Mouse (Mus musculus): ENCODE results near the gene Ppp1r11. TPM values are rescaled to one million over a fixed set of nuclear protein-coding genes. Genes with fewer than 3 reads are reported as not detected.
"Not testable (repeated sequence)": the region's sequence is repeated elsewhere in the genome, so short reads cannot be mapped to it uniquely, and the experiment has no call there.

The Ppp1r11 gene
- polyA plus RNA-seq, 1 experiment from 2014 or later: 98.4 TPM

DNA sequence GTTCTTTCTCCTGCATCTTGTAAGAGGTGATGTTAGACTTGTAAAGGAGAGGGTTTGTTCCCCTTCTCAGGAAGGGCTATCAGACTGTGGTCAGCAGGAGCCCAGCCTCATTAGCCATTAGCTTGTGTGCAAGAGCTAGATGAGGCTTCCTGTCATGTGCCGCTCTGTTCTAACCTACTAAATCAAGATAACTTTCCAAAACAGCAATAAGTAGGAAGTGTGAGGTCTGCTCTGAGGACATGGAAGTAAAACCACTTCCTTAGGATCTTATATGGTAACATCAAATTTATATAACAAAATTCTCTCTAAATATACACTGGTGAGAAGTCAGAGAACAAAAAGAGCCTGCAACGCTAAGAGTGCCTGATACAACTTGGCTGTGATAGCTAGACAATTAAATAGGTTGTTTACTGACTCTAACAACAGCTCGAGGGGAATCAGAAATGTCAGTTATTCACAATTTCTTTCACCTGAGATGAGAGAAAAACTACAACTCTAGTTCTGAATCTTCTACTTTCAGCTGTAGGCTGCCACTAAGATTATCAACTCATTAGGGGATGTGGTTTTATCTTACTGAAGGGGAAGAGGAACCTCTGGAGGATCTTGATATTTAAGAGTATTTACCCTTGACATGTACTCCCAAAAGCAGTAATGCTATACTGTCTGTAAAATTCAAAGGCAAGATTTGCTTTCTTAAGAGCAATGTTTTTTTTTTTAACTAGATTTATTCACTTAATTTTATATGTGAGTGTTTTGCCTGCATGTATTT, 41.0 kb upstream of the Ppp1r11 start:
- Histone ChIP-seq H3K9ac (ENCODE audit: low read length) (no peak overlapping the region), H3K36me3 (ENCODE audit: control insufficient read depth, insufficient read depth, low read length) (no peaks in the 10 kb centered on the region), H3K9me3 (ENCODE audit: control insufficient read depth, low read length) (no peaks in the 10 kb centered on the region), H3K4me3 (ENCODE audit: control insufficient read depth in 1 of 2, insufficient read depth in 1 of 2, low read depth in 1 of 2, low read length in 2 of 2) (no peak overlapping the region), H3K4me2 (ENCODE audit: low read length) (no peak overlapping the region), H3K27ac (replicated peaks in 1 of 2; ENCODE audit: control insufficient read depth in 1 of 2, insufficient read depth in 1 of 2, low read depth in 2 of 2, low read length in 2 of 2) (no peak overlapping the region), H3K4me1 (ENCODE audit: control insufficient read depth in 2 of 2, insufficient read depth in 2 of 2, low read length in 2 of 2) (peaks cover 0 to 7% of the 10 kb centered on the region in 2 experiments; a peak in 2 of 4 replicates), H3K27me3 (ENCODE audit: control insufficient read depth, insufficient read depth, low read length) (peaks cover 23% of the 10 kb centered on the region)
- 56% methylated on average over 3 of the region's 3 CpGs for WGBS
- no peak for ATAC-seq (ENCODE audit: insufficient number of reproducible peaks, insufficient read depth, low FRiP score, low read depth)

DNA sequence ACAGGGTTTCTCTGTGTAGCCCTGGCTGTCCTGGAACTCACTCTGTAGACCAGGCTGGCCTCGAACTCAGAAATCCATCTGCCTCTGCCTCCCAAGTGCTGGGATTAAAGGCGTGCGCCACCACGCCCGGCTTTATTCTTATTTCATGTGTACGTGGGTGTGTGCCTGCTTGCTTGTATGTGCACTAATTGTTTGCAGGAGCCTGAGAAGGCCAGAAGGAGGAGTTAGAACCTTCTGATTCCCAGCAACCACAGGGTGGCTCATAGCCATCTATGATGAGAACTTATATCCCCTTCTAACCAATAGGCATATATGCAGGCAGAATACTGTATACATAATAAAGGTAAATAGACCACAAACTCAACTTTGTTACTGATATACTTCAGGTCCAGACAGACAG, 39.1 kb upstream of the Ppp1r11 start:
- not testable (repeated sequence) for H3K4me3 ChIP-seq (ENCODE audit: control insufficient read depth in 1 of 2, insufficient read depth in 1 of 2, low read depth in 1 of 2, low read length in 2 of 2); H3K27ac ChIP-seq (replicated peaks in 1 of 2; ENCODE audit: control insufficient read depth in 1 of 2, insufficient read depth in 1 of 2, low read depth in 2 of 2, low read length in 2 of 2); H3K4me1 ChIP-seq (ENCODE audit: control insufficient read depth in 2 of 2, insufficient read depth in 2 of 2, low read length in 2 of 2); H3K9me3 ChIP-seq (ENCODE audit: control insufficient read depth, low read length); H3K4me2 ChIP-seq (ENCODE audit: low read length); H3K9ac ChIP-seq (ENCODE audit: low read length); H3K36me3 ChIP-seq (ENCODE audit: control insufficient read depth, insufficient read depth, low read length); ATAC-seq (ENCODE audit: insufficient number of reproducible peaks, insufficient read depth, low FRiP score, low read depth)
- WGBS: 87% methylated on average over 6 of the region's 6 CpGs
- peaks cover 26% of the 10 kb centered on the region for H3K27me3 ChIP-seq (ENCODE audit: control insufficient read depth, insufficient read depth, low read length)

DNA sequence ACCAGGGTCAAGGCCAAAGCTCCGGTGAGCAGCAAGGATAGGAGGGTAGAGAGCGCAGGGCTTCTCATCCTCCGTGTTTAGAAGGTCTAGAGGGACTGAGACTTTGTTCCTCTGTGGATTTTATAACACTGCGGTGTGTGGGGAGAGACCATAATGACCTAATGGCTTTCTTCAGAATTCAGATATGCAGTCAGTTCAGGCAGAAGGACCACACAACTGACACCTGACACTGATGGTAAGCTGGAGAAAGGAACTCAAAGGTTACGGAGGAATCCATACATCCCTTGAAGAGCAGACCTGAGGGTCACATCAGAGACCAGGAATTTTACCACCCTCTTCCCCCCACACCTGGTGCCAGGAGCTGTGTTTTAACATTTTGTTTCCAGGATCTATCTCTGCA, 37.9 kb upstream of the Ppp1r11 start, which contains the start of gene H2-M5:
H2-M5 (minus strand) TSS at position 101 of the 400 bp plus-strand sequence.
- H3K4me2 ChIP-seq (ENCODE audit: low read length): peak within 1 kb of the TSS; percentile 62
- H3K27ac ChIP-seq (replicated peaks in 1 of 2; ENCODE audit: control insufficient read depth in 1 of 2, insufficient read depth in 1 of 2, low read depth in 2 of 2, low read length in 2 of 2): no peak within 1 kb of the TSS
- H3K9me3 ChIP-seq (ENCODE audit: control insufficient read depth, low read length): no peaks in the 10 kb centered on the region
- H3K27me3 ChIP-seq (ENCODE audit: control insufficient read depth, insufficient read depth, low read length): peaks cover 26% of the 10 kb centered on the region
- peak within 1 kb of the TSS; percentile 23 to 25 for H3K4me3 ChIP-seq (ENCODE audit: control insufficient read depth in 1 of 2, insufficient read depth in 1 of 2, low read depth in 1 of 2, low read length in 2 of 2)
- WGBS: 27% methylated on average over 5 of the region's 5 CpGs
- no peak for ATAC-seq (ENCODE audit: insufficient number of reproducible peaks, insufficient read depth, low FRiP score, low read depth)
- no peaks in the 10 kb centered on the region for H3K36me3 ChIP-seq (ENCODE audit: control insufficient read depth, insufficient read depth, low read length)
- peaks cover 0 to 7% of the 10 kb centered on the region in 2 experiments; a peak in 2 of 4 replicates for H3K4me1 ChIP-seq (ENCODE audit: control insufficient read depth in 2 of 2, insufficient read depth in 2 of 2, low read length in 2 of 2)
- H3K9ac ChIP-seq (ENCODE audit: low read length): no peak within 1 kb of the TSS; the same call in 1 of the 2 replicates

DNA sequence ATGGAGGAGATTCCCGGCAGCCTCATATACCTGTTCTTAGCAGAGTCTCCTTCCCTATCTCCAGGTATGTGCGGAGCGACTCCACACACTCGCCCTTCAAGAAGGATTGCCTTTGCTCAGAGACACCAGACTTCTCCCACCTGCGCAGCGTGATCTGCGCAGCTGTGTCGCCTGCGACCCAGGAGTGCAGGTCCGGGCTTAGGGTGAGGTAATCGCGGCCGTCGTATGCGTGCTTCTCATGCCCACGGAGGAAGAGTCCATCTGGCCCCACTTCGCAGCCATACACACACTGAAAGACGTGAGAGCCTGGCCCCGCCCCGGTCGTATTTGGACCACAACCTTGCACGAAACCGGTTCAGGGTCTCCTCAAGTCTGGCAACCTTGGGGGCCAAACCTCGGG, 36.9 kb upstream of the Ppp1r11 start:
- 5% methylated on average over 24 of the region's 24 CpGs for WGBS
- H3K4me2 ChIP-seq (ENCODE audit: low read length): peak overlapping the region; percentile 62
- H3K27ac ChIP-seq (replicated peaks in 1 of 2; ENCODE audit: control insufficient read depth in 1 of 2, insufficient read depth in 1 of 2, low read depth in 2 of 2, low read length in 2 of 2): no peak overlapping the region
- no peaks in the 10 kb centered on the region for H3K9me3 ChIP-seq (ENCODE audit: control insufficient read depth, low read length)
- no peaks in the 10 kb centered on the region for H3K36me3 ChIP-seq (ENCODE audit: control insufficient read depth, insufficient read depth, low read length)
- peak overlapping the region; percentile 23 to 25 for H3K4me3 ChIP-seq (ENCODE audit: control insufficient read depth in 1 of 2, insufficient read depth in 1 of 2, low read depth in 1 of 2, low read length in 2 of 2)
- peaks cover 26% of the 10 kb centered on the region for H3K27me3 ChIP-seq (ENCODE audit: control insufficient read depth, insufficient read depth, low read length)
- H3K4me1 ChIP-seq (ENCODE audit: control insufficient read depth in 2 of 2, insufficient read depth in 2 of 2, low read length in 2 of 2): peaks cover 0 to 7% of the 10 kb centered on the region in 2 experiments; a peak in 2 of 4 replicates
- no peak for ATAC-seq (ENCODE audit: insufficient number of reproducible peaks, insufficient read depth, low FRiP score, low read depth)
- no peak overlapping the region for H3K9ac ChIP-seq (ENCODE audit: low read length)

DNA sequence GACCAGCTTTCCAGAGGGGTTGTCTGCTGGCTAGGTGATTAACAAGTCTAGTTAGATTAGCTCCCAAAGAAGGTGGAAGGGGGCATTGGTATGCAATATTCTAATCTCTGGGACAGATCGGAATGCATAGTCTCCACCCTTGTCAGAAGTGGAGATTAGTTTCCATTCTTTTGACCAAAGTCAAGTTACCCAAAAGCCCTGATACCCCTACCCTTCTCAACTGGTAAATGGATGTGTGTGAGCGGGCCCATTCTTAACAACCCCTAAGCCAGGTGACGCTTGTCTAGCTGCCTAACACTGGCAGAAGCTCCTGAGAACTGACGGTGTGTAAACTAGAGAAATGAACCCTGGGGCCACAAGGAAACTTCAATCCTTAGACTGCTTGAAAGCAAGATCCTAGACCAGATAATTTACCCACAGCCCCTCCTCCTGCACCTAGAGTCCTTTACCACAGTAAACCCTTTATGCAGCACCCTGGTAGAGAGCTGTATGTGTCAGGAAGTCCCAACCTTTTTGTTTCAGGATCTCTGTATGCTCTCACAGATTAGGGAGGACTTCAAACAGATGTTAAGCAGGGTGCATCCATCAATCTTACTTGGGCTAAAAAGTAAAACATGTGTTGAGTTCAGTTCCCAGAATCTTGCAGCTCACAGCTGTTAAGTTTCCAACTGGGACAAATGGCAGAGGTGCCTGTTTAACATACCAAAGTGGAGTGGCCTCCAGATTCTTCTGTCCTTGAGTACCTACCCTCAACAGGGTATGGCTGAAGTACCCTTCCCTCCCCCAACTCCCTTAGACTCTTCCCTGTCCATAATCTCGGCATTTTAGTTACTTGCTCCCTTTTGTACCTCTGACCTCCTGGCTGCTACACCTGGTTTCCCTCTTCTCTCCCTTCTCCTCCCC, 31.0 kb upstream of the Ppp1r11 start:
- Histone ChIP-seq H3K4me1 (ENCODE audit: control insufficient read depth in 2 of 2, insufficient read depth in 2 of 2, low read length in 2 of 2) (peaks cover 0 to 3% of the 10 kb centered on the region in 2 experiments; a peak in 1 of 4 replicates), H3K4me2 (ENCODE audit: low read length) (no peak overlapping the region), H3K27ac (replicated peaks in 1 of 2; ENCODE audit: control insufficient read depth in 1 of 2, insufficient read depth in 1 of 2, low read depth in 2 of 2, low read length in 2 of 2) (no peak overlapping the region), H3K9ac (ENCODE audit: low read length) (no peak overlapping the region), H3K4me3 (ENCODE audit: control insufficient read depth in 1 of 2, insufficient read depth in 1 of 2, low read depth in 1 of 2, low read length in 2 of 2) (no peak overlapping the region), H3K36me3 (ENCODE audit: control insufficient read depth, insufficient read depth, low read length) (no peaks in the 10 kb centered on the region), H3K27me3 (ENCODE audit: control insufficient read depth, insufficient read depth, low read length) (peaks cover 2% of the 10 kb centered on the region), H3K9me3 (ENCODE audit: control insufficient read depth, low read length) (no peaks in the 10 kb centered on the region)
- ATAC-seq (ENCODE audit: insufficient number of reproducible peaks, insufficient read depth, low FRiP score, low read depth): no peak
- 43% methylated on average over 5 of the region's 5 CpGs for whole genome bisulfite sequencing

DNA sequence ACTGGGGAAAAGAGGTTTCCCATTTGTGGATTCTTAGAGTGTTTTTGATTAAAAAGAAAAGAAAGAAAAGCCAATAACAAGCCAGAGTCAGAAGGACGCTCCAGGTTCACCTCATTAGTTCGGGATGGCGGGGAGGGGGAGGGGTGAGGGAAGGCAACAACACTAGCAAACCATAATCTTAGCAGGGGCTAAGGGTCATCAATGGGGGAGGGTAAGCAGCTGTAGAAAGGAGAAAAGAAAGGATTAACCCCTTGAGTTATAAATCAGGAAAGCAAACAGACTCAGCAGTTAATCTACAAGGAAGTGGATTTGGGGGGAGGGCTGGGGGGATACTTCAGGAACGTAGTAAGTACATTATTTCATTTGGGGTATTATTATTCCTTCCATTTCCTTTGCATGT, 30.3 kb upstream of the Ppp1r11 start:
- ATAC-seq (ENCODE audit: insufficient number of reproducible peaks, insufficient read depth, low FRiP score, low read depth): no peak
- H3K36me3 ChIP-seq (ENCODE audit: control insufficient read depth, insufficient read depth, low read length): no peaks in the 10 kb centered on the region

DNA sequence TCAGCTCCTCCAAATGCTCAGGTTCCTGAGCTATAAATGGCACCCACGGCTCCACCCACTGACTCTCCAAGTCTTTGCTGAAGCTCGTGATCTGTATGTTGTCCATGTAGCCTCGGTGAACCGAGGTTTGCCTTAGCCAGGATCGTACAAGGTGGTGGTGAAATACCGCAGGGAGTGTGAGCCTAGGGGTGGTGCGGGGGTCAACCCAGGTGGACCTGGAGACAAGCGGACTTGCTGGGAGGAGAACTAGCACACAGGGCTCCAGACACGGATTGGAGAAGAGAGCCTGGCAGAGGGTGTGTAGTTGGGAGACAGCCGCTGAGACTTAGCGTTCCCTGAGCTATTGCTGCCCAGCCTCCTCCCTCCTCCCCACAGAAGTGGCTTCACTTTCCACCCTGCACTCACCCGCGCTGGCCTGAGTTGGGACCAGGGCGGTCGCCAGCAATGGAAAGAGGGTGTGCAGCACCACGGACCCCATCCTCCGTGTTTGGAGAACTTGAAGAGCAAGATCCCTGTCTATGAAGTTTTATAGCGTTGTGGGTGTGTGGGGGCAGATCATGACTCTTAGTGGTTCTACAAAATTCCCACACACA, 29.8 kb upstream of the Ppp1r11 start, which contains the start of gene 2410137M14Rik:
2410137M14Rik (minus strand) TSS at position 17 of the 593 bp plus-strand sequence.
- ATAC-seq (ENCODE audit: insufficient number of reproducible peaks, insufficient read depth, low FRiP score, low read depth): peak; percentile 56; the same call in 1 of the 2 replicates
- H3K4me3 ChIP-seq (ENCODE audit: control insufficient read depth in 1 of 2, insufficient read depth in 1 of 2, low read depth in 1 of 2, low read length in 2 of 2): peak within 1 kb of the TSS; percentile 29 to 33
- H3K36me3 ChIP-seq (ENCODE audit: control insufficient read depth, insufficient read depth, low read length): no peaks in the 10 kb centered on the region
- H3K9me3 ChIP-seq (ENCODE audit: control insufficient read depth, low read length): no peaks in the 10 kb centered on the region
- 4% methylated on average over 18 of the region's 18 CpGs for WGBS
- H3K9ac ChIP-seq (ENCODE audit: low read length): peak within 1 kb of the TSS; percentile 54
- peaks cover 0 to 3% of the 10 kb centered on the region in 2 experiments; a peak in 1 of 4 replicates for H3K4me1 ChIP-seq (ENCODE audit: control insufficient read depth in 2 of 2, insufficient read depth in 2 of 2, low read length in 2 of 2)
- H3K4me2 ChIP-seq (ENCODE audit: low read length): peak within 1 kb of the TSS; percentile 69
- H3K27ac ChIP-seq (replicated peaks in 1 of 2; ENCODE audit: control insufficient read depth in 1 of 2, insufficient read depth in 1 of 2, low read depth in 2 of 2, low read length in 2 of 2): no peak within 1 kb of the TSS
- no peaks in the 10 kb centered on the region; the same call in 1 of the 2 replicates for H3K27me3 ChIP-seq (ENCODE audit: control insufficient read depth, insufficient read depth, low read length)

More for the DNA sequence above, 30.3 kb upstream of the Ppp1r11 start:
- Histone ChIP-seq H3K4me2 (ENCODE audit: low read length) (peak overlapping the region; percentile 69), H3K4me1 (ENCODE audit: control insufficient read depth in 2 of 2, insufficient read depth in 2 of 2, low read length in 2 of 2) (peaks cover 0 to 3% of the 10 kb centered on the region in 2 experiments; a peak in 1 of 4 replicates), H3K4me3 (ENCODE audit: control insufficient read depth in 1 of 2, insufficient read depth in 1 of 2, low read depth in 1 of 2, low read length in 2 of 2) (peak overlapping the region in 1 of 2 experiments; percentile 29; a peak in 2 of 4 replicates), H3K9me3 (ENCODE audit: control insufficient read depth, low read length) (no peaks in the 10 kb centered on the region), H3K27ac (replicated peaks in 1 of 2; ENCODE audit: control insufficient read depth in 1 of 2, insufficient read depth in 1 of 2, low read depth in 2 of 2, low read length in 2 of 2) (no peak overlapping the region), H3K9ac (ENCODE audit: low read length) (peak overlapping the region; percentile 54), H3K27me3 (ENCODE audit: control insufficient read depth, insufficient read depth, low read length) (no peaks in the 10 kb centered on the region; the same call in 1 of the 2 replicates)
- WGBS: 4% methylated on average over 4 of the region's 4 CpGs

All from heart, embryonic 14.5 days (tissue).